Mouse (Mus musculus) testis, adult 2 months (tissue): Measurements from ENCODE around the gene Antxr2.

Source experiments
- CTCF ChIP-seq: fragments of 200-500 bp; IDR thresholded peaks from 2 replicates; pipeline ENCODE4 v1.5.1; 2012; ENCODE audit warnings: low read depth, mild to moderate bottlenecking, inconsistent platforms, low read length, moderate library complexity; ENCODE audit not compliant: control insufficient read depth, insufficient read depth, insufficient replicate concordance
- POLR2A ChIP-seq: fragments of 200-500 bp; IDR thresholded peaks from 2 replicates; pipeline ENCODE4 v1.6.1; 2012; ENCODE audit warnings: low read depth, mild to moderate bottlenecking, inconsistent platforms, low read length, moderate library complexity; ENCODE audit not compliant: control insufficient read depth

GRCm38 (mm10) chr5:97878871-97879270 lies 152.0 kb downstream of the Antxr2 start:
- TF ChIP-seq CTCF (no peak), POLR2A (no peak)
